Mouse (Mus musculus): ENCODE measurements around the gene Olfr168.
"Not testable (repeated sequence)": the region's sequence is repeated elsewhere in the genome, so short reads cannot be mapped to it uniquely, and the experiment has no call there.

DNA sequence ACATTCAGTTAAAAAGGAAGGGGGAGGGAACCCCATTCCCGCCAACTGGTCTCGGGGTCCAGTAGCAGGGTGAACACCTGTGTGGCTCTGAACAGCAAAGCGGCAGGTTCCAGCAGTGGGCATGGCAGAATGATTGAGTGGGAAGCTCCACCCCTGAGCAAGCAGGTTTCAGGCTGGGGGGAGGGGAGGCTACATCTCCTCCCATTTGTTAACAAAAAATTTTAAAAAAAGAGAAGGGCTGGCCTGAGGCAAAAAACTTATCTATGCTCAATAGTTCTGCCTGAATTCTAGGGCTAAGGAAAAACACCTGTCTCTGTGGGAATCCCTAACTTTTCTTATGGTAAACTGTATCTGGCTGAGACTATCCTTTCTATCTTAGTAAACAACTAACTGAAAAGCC is 16.9 kb upstream of the Olfr168 start:
- not testable (repeated sequence) for TF ChIP-seq POLR2A (IDR thresholded peaks at IDR 0.05; ENCODE audit: extremely low read depth, insufficient read depth, low read length); CTCF (IDR thresholded peaks at IDR 0.05; ENCODE audit: low read depth, low read length)

All from liver, adult 2 months (tissue).